ENCODE assay signal across 10 mouse cellular contexts in the genomic region with DNA sequence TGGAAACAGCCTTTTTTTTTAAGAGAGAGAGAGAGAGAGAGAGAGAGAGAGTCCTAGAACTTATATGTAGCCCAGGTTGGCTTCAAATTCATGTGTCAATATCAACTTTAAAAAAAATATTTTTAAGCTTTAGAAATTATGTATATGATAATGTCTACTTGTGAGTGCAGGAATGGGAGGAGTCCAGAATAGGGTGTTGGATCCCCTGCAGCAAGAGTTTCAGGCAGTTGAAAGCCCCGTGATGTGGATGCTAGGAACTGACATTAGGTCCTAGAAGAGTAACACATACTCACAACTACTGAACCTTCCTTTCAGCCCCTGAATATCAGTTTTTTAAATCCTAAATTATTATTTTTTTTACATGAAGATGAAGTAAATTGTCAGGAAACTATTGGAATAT. TPM values are rescaled to one million over a fixed set of nuclear protein-coding genes. Genes with fewer than 3 reads are reported as not detected.
DNase-seq lines count a peak whose midpoint lies in the region; ATAC-seq lines count a peak whose summit lies in the region.
"Had no signal": no experiment of that assay in that cellular context is flagged by ENCODE, and none has a peak within 500 bp of the region (broad histone marks: within the 10 kb centered on the region; RNA-seq: fewer than 3 reads in every experiment).

No protein-coding gene starts in this region.

- no peak overlapping the region for H3K9ac ChIP-seq in kidney, embryonic 15.5 days
- peak overlapping the region; percentile 87; the same call in 1 of the 2 replicates for H3K9ac ChIP-seq in embryonic facial prominence, embryonic 14.5 days (ENCODE audit: low read depth, low read length)
- no peak overlapping the region; the same call in 1 of the 2 replicates for H3K9ac ChIP-seq in intestine, embryonic 14.5 days (ENCODE audit: low read length)
- no peak overlapping the region for H3K9ac ChIP-seq in midbrain, embryonic 15.5 days

- no peaks in the 10 kb centered on the region for H3K27me3 ChIP-seq in kidney, embryonic 15.5 days
- H3K27me3 ChIP-seq in embryonic facial prominence, embryonic 14.5 days (replicated peaks; ENCODE audit: control insufficient read depth, insufficient read depth, low read length), result no peaks in the 10 kb centered on the region
- no peaks in the 10 kb centered on the region for H3K27me3 ChIP-seq in intestine, embryonic 14.5 days (replicated peaks; ENCODE audit: control insufficient read depth, insufficient read depth, low read length)
- H3K27me3 ChIP-seq in midbrain, embryonic 15.5 days (replicated peaks), result no peaks in the 10 kb centered on the region

- peak overlapping the region; percentile 96; the same call in 1 of the 2 replicates for H3K4me3 ChIP-seq in kidney, embryonic 15.5 days (replicated peaks)
- H3K4me3 ChIP-seq in embryonic facial prominence, embryonic 14.5 days (ENCODE audit: low read depth, low read length), result peak overlapping the region; percentile 87
- H3K4me3 ChIP-seq in intestine, embryonic 14.5 days (ENCODE audit: low read depth, low read length), result peak overlapping the region; percentile 83
- 0 out of 2 replicates have a peak overlapping the region, but pooled peaks have one; percentile 9 for H3K4me3 ChIP-seq in midbrain, embryonic 15.5 days

- peaks cover 18% of the 10 kb centered on the region; the same call in 1 of the 2 replicates for H3K4me1 ChIP-seq in kidney, embryonic 15.5 days
- H3K4me1 ChIP-seq in embryonic facial prominence, embryonic 14.5 days (ENCODE audit: control insufficient read depth, insufficient read depth, low read length), result peaks cover 14% of the 10 kb centered on the region; the same call in 1 of the 2 replicates
- no peaks in the 10 kb centered on the region for H3K4me1 ChIP-seq in intestine, embryonic 14.5 days (replicated peaks; ENCODE audit: control insufficient read depth, insufficient read depth, low read length)
- H3K4me1 ChIP-seq in midbrain, embryonic 15.5 days, result peaks cover 23% of the 10 kb centered on the region

- no peak for ATAC-seq in kidney, embryonic 15.5 days (replicated peaks; ENCODE audit: low FRiP score)
- no peak for ATAC-seq in embryonic facial prominence, embryonic 14.5 days (ENCODE audit: low read depth)
- ATAC-seq in intestine, embryonic 14.5 days (replicated peaks; ENCODE audit: low FRiP score, low TSS enrichment, low read depth), result no peak
- no peak for ATAC-seq in midbrain, embryonic 15.5 days (replicated peaks)

- no peak for DNase-seq in kidney, postnatal 36 days
- DNase-seq in embryonic facial prominence, embryonic 14.5 days (ENCODE audit: low spot score), result no peak
- no peak for DNase-seq in intestine, embryonic 14.5 days (ENCODE audit: low spot score)
- no peak for DNase-seq in testis, postnatal 14 days (ENCODE audit: low spot score)
- no peak for DNase-seq in c-Kit-positive CD71-positive TER-119-positive erythroid progenitor cells, embryonic 14.5 days (ENCODE audit: low spot score)
- no peak for DNase-seq in frontal cortex, postnatal 25 days (ENCODE audit: low spot score in 2 of 2)
- DNase-seq: cerebellum, adult 8-10 months; lung, postnatal 10 days had no signal

- peaks cover 29% of the 10 kb centered on the region for H3K36me3 ChIP-seq in kidney, embryonic 15.5 days
- peaks cover 25% of the 10 kb centered on the region for H3K36me3 ChIP-seq in embryonic facial prominence, embryonic 14.5 days (ENCODE audit: control insufficient read depth, insufficient read depth, low read length)
- H3K36me3 ChIP-seq in intestine, embryonic 14.5 days (ENCODE audit: control insufficient read depth, insufficient read depth, low read length), result peaks cover 21% of the 10 kb centered on the region
- no peaks in the 10 kb centered on the region for H3K36me3 ChIP-seq in midbrain, embryonic 15.5 days (replicated peaks)

- H3K4me2 ChIP-seq in kidney, embryonic 15.5 days, result peak overlapping the region; percentile 65
- H3K4me2 ChIP-seq in embryonic facial prominence, embryonic 14.5 days (ENCODE audit: low read depth, low read length), result peak overlapping the region; percentile 68
- peak overlapping the region; percentile 88 for H3K4me2 ChIP-seq in intestine, embryonic 14.5 days (ENCODE audit: low read length)
- H3K4me2 ChIP-seq in midbrain, embryonic 15.5 days, result peak overlapping the region; percentile 77

- 59% methylated on average over 1 of the region's 1 CpGs for WGBS in kidney, embryonic 15.5 days
- WGBS in embryonic facial prominence, embryonic 14.5 days, result 53% methylated on average over 1 of the region's 1 CpGs
- WGBS in intestine, embryonic 14.5 days, result 64% methylated on average over 1 of the region's 1 CpGs
- WGBS in midbrain, embryonic 15.5 days, result 50% methylated on average over 1 of the region's 1 CpGs

- H3K27ac ChIP-seq in kidney, embryonic 15.5 days, result no peak overlapping the region
- no peak overlapping the region for H3K27ac ChIP-seq in embryonic facial prominence, embryonic 14.5 days (replicated peaks; ENCODE audit: low read depth, low read length)
- H3K27ac ChIP-seq in intestine, embryonic 14.5 days (ENCODE audit: low read depth), result no peak overlapping the region
- no peak overlapping the region for H3K27ac ChIP-seq in midbrain, embryonic 15.5 days

- no peaks in the 10 kb centered on the region for H3K9me3 ChIP-seq in kidney, embryonic 15.5 days (replicated peaks)
- no peaks in the 10 kb centered on the region for H3K9me3 ChIP-seq in embryonic facial prominence, embryonic 14.5 days (ENCODE audit: control insufficient read depth, low read length)
- no peaks in the 10 kb centered on the region for H3K9me3 ChIP-seq in intestine, embryonic 14.5 days (ENCODE audit: control insufficient read depth, low read length)
- no peaks in the 10 kb centered on the region for H3K9me3 ChIP-seq in midbrain, embryonic 15.5 days

RNA-seq across cellular contexts. Expression of a gene that starts 1.4 kb away (rescaled TPM):
- 42.5 and 43.1 TPM in 2 replicates for polyA plus RNA-seq in kidney, embryonic 15.5 days (2015; fragmentation: Nextera tagmentation; extraction: Ambion mirVana)
- 32.5 and 38.1 TPM in 2 replicates for polyA plus RNA-seq in embryonic facial prominence, embryonic 14.5 days (2014; fragmentation: Nextera tagmentation; extraction: Ambion mirVana)
- 31.0 and 37.1 TPM in 2 replicates for polyA plus RNA-seq in intestine, embryonic 14.5 days (2014; fragmentation: Nextera tagmentation; extraction: Ambion mirVana)
- 17.7 and 19.7 TPM in 2 replicates for polyA plus RNA-seq in midbrain, embryonic 15.5 days (2015; fragmentation: Nextera tagmentation; extraction: Ambion mirVana)

RNA-seq across cellular contexts. Expression of a gene that starts 32.9 kb away (rescaled TPM):
- 0.23 TPM in 1 of 2 replicates, not detected in the other for polyA plus RNA-seq in kidney, embryonic 15.5 days (2015; fragmentation: Nextera tagmentation; extraction: Ambion mirVana)
- polyA plus RNA-seq in embryonic facial prominence, embryonic 14.5 days (2014; fragmentation: Nextera tagmentation; extraction: Ambion mirVana), result 0.30 TPM in 1 of 2 replicates, not detected in the other
- not detected in 2 replicates for polyA plus RNA-seq in intestine, embryonic 14.5 days (2014; fragmentation: Nextera tagmentation; extraction: Ambion mirVana)
- polyA plus RNA-seq in midbrain, embryonic 15.5 days (2015; fragmentation: Nextera tagmentation; extraction: Ambion mirVana), result not detected in 2 replicates

Comparison
In these comparisons a context has a peak if more than half of its experiments do, and no peak if none do; other contexts are left out.
1. H3K4me3 ChIP-seq: peak in every context shown above with its lines; median percentile 96 in kidney, embryonic 15.5 days; 87 in embryonic facial prominence, embryonic 14.5 days; 83 in intestine, embryonic 14.5 days; 9 in midbrain, embryonic 15.5 days.